Mouse (Mus musculus) lung, embryonic 14.5 days (tissue): ENCODE results near the gene Cltc. TPM values are rescaled to one million over a fixed set of nuclear protein-coding genes. Genes with fewer than 3 reads are reported as not detected.

Experiments
- ATAC-seq: fragments of 200-750 bp; cut with Nextera tagmentation; 2 replicates; pipeline ENCODE4 v1.8.0; 2017; ENCODE audit warnings: mild to moderate bottlenecking, moderate TSS enrichment, moderate library complexity; ENCODE audit not compliant: insufficient read depth
- DNase-seq: peaks from one replicate; pipeline ENCODE4 v3.0.0-alpha.2; 2015
- H3K27ac ChIP-seq: fragments of 300-500 bp; sonication (generic); 2 replicates; pipeline ENCODE4 v1.5.1; 2014; ENCODE audit warnings: low read depth, mild to moderate bottlenecking, moderate library complexity
- H3K27me3 ChIP-seq: fragments of 300-500 bp; sonication (generic); 2 replicates; pipeline ENCODE4 v1.6.1; 2014; ENCODE audit warnings: low read length, control low read depth; ENCODE audit not compliant: insufficient read depth
- H3K36me3 ChIP-seq: fragments of 300-500 bp; sonication (generic); 2 replicates; pipeline ENCODE4 v1.6.1; 2014; ENCODE audit warnings: control low read depth; ENCODE audit not compliant: insufficient read depth
- H3K4me1 ChIP-seq: fragments of 300-500 bp; sonication (generic); 2 replicates; pipeline ENCODE4 v1.6.1; 2014; ENCODE audit warnings: antibody characterized with exemption, control low read depth; ENCODE audit not compliant: insufficient read depth
- H3K4me2 ChIP-seq: fragments of 300-500 bp; sonication (generic); 2 replicates; pipeline ENCODE4 v1.6.1; 2014; ENCODE audit warnings: mild to moderate bottlenecking
- H3K4me3 ChIP-seq: fragments of 300-500 bp; sonication (generic); 2 replicates; pipeline ENCODE4 v1.5.1; 2014; ENCODE audit warnings: low read depth, low read length
- H3K9ac ChIP-seq: fragments of 300-500 bp; sonication (generic); 2 replicates; pipeline ENCODE4 v1.6.1; 2014
- H3K9me3 ChIP-seq: fragments of 300-500 bp; sonication (generic); 2 replicates; pipeline ENCODE4 v1.6.1; 2016; ENCODE audit warnings: low read depth, low read length, control low read depth
- CTCF ChIP-seq: IDR thresholded peaks from 2 replicates; pipeline ENCODE4 v1.5.1; 2016; ENCODE audit warnings: antibody characterized with exemption, low read depth
- WGBS: fragments of 180-500 bp; shearing (Covaris S2); extraction: QIAGEN DNeasy Blood & Tissue Kit; methylation state at CpG from one replicate; pipeline ENCODE4 v1.1.7; 2014; 5-methylcytosine and 5-hydroxymethylcytosine counted together
- polyA plus RNA-seq: library from polyadenylated mRNA; unstranded; fragments of >200 nt; fragmentation: Nextera tagmentation; extraction: Ambion mirVana; gene quantifications from 2 replicates; pipeline ENCODE4 v1.2.1, GENCODE M21; 2014

Cltc gene
- polyA plus RNA-seq, 1 experiment from 2014 or later, result 179 TPM

DNA sequence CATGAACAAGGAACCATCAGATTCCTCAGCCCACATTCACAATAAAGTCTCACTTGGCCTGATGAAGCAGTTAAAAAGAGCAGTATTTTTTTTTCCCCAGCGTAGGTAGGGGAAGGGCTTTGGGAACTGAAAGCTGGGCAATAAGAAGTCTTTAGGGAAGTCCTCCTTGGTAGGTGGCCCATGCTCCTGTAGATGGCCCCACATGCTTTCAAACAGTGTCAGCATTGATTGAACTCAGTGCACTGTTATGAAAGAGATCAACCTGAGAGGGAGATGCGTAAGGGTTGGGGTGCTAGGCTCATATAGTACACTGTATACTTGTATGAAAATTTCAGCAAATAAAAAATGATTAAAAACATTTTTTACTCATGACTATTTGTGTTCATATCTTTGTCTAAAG lies 65.4 kb downstream of the Cltc start:
- no peak overlapping the region for H3K4me3 ChIP-seq
- no peak overlapping the region for H3K4me2 ChIP-seq
- DNase-seq, result no peak
- no peaks in the 10 kb centered on the region for H3K4me1 ChIP-seq
- no peaks in the 10 kb centered on the region for H3K9me3 ChIP-seq
- WGBS, result 89% methylated on average over 2 of the region's 2 CpGs
- no peak for TF ChIP-seq CTCF
- ATAC-seq, result no peak
- H3K27ac ChIP-seq, result no peak overlapping the region
- peaks cover 81% of the 10 kb centered on the region for H3K36me3 ChIP-seq
- no peaks in the 10 kb centered on the region for H3K27me3 ChIP-seq
- no peak overlapping the region for H3K9ac ChIP-seq

DNA sequence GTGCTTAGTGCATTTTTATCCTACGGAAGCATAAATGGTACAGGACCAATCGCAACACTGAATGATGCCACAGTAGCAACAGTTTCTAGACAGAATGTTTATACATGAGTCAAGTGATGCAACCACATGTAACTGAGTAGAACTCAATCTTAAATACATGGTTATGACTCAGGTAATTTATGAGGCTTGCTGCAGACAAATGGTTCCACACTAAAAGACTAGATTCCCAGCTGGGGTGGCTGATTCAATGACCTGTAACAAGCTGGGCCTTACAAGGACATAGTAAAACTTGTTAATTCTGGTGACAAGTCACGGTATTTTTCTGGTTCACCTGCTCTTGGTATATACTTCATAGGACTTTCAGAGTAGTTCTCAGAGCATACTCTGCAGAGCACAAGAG lies 65.9 kb downstream of the Cltc start:
- H3K4me3 ChIP-seq, result no peak overlapping the region
- ATAC-seq, result no peak
- no peaks in the 10 kb centered on the region for H3K9me3 ChIP-seq
- TF ChIP-seq CTCF, result no peak
- DNase-seq, result no peak
- H3K9ac ChIP-seq, result no peak overlapping the region
- H3K27ac ChIP-seq, result no peak overlapping the region
- H3K4me2 ChIP-seq, result no peak overlapping the region
- no peaks in the 10 kb centered on the region for H3K27me3 ChIP-seq
- H3K4me1 ChIP-seq, result no peaks in the 10 kb centered on the region
- H3K36me3 ChIP-seq, result peaks cover 77% of the 10 kb centered on the region
- 93% methylated on average over 3 of the region's 3 CpGs for WGBS

- Histone ChIP-seq H3K27me3 (no peaks in the 10 kb centered on the region), H3K27ac (no peak overlapping the region), H3K9ac (no peak overlapping the region), H3K36me3 (peaks cover 68% of the 10 kb centered on the region), H3K9me3 (no peaks in the 10 kb centered on the region), H3K4me1 (0 out of 2 replicates have a peak, but pooled peaks cover under 1% of the 10 kb centered on the region), H3K4me3 (no peak overlapping the region), H3K4me2 (no peak overlapping the region)
- no peak for DNase-seq
- 76% methylated on average over 3 of the region's 3 CpGs for WGBS
- ATAC-seq, result no peak
- TF ChIP-seq CTCF, result no peak
Measured at GRCm38 (mm10) chr11:86690383-86690782, 67.0 kb downstream of the Cltc start.

DNA sequence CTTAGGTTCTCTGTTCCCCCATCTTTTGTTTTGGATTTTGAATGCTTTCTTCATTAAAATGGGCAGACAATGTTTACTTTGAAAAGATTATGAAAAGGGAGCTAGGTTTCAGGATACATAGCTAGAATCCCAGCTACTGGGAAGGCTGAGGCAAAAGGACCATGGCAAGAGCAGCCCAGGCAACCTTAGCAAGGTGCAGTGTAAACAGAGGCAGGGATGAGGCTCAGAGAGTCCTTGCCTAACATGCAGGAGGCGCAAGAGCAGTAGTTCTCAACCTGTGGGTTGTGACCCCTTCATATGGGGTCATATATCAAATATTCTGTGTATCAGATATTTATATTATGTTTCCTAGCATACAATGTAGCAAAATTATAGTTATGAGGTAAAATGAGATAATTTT lies 72.0 kb downstream of the Cltc start:
- Histone ChIP-seq H3K9ac (peak overlapping the region; percentile 87), H3K9me3 (no peaks in the 10 kb centered on the region), H3K27me3 (no peaks in the 10 kb centered on the region), H3K4me1 (peaks cover 4% of the 10 kb centered on the region; the same call in 1 of the 2 replicates), H3K4me2 (peak overlapping the region; percentile 84), H3K36me3 (peaks cover 23% of the 10 kb centered on the region), H3K27ac (no peak overlapping the region), H3K4me3 (peak overlapping the region; percentile 89)
- no peak for ATAC-seq
- WGBS, result 74% methylated on average over 1 of the region's 1 CpGs
- TF ChIP-seq CTCF, result no peak
- DNase-seq, result no peak

- TF ChIP-seq CTCF, result no peak
- no peaks in the 10 kb centered on the region for H3K27me3 ChIP-seq
- H3K4me3 ChIP-seq, result peak overlapping the region; percentile 89
- H3K4me1 ChIP-seq, result peaks cover 4% of the 10 kb centered on the region; the same call in 1 of the 2 replicates
- no peaks in the 10 kb centered on the region for H3K9me3 ChIP-seq
- H3K36me3 ChIP-seq, result peaks cover 13% of the 10 kb centered on the region
- DNase-seq, result no peak
- no peak for ATAC-seq
- peak overlapping the region; percentile 84 for H3K4me2 ChIP-seq
- H3K9ac ChIP-seq, result peak overlapping the region; percentile 87
- 5% methylated on average over 20 of the region's 20 CpGs for WGBS
- peak overlapping the region; percentile 92 for H3K27ac ChIP-seq
Measured at GRCm38 (mm10) chr11:86684126-86685012, 73.0 kb downstream of the Cltc start.

DNA sequence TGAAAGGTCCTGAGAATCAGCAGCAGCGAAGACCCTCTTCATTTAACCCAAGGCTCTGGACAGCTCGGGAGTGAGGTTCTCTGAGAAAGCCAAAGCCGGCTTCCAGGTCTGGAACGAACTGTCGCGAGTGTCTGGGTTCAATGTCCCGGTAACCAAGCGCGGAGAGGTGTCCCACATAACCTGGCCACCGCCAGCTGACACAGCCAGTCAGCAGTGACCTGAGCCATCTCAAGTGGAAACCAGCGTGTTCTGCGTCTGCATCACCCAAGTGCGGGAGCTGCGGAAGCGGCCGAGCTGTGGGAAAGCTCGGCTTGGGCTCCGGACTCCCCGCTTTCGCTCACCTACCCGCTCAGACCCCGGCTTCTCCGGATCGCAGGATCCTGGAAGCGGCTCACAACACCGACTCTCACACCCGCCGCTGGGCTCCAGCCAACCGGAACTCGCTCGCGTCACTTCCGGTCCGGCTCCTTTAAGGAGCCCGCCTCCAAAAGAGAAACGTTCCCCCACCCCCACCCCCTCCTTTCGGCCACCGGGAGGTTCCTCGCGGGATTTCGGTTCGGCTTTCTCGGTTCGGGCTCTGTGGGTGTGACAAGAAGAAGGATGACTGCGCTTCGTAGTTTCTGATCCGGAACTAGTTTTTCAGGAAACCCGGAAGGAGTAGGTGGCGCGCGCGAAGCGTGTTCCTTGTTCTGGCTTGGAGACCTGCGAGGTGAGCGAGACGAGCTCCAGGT lies 73.8 kb downstream of the Cltc start, which contains the start of the genes Vmp1 and Ptrh2:
Gene Vmp1, minus strand, starts transcription at position 442 of the 731 bp plus-strand sequence.
Gene Ptrh2, plus strand, starts transcription at position 591 of the 731 bp plus-strand sequence.
- H3K4me2 ChIP-seq, result peak within 1 kb of the TSS; percentile 84
- peaks cover 4% of the 10 kb centered on the region; the same call in 1 of the 2 replicates for H3K4me1 ChIP-seq
- peak within 1 kb of the TSS; percentile 92 for H3K27ac ChIP-seq
- peak within 1 kb of the TSS; percentile 87 for H3K9ac ChIP-seq
- peaks cover 6% of the 10 kb centered on the region; the same call in 1 of the 2 replicates for H3K36me3 ChIP-seq
- no peaks in the 10 kb centered on the region for H3K9me3 ChIP-seq
- H3K27me3 ChIP-seq, result no peaks in the 10 kb centered on the region
- no peak for TF ChIP-seq CTCF
- ATAC-seq, result peak; percentile 94
- DNase-seq, result peak; percentile 98
- under 1% methylated on average over 56 of the region's 56 CpGs for WGBS
- H3K4me3 ChIP-seq, result peak within 1 kb of the TSS; percentile 89
